9 mouse cellular contexts compared by ENCODE assay signal in the genomic region with DNA sequence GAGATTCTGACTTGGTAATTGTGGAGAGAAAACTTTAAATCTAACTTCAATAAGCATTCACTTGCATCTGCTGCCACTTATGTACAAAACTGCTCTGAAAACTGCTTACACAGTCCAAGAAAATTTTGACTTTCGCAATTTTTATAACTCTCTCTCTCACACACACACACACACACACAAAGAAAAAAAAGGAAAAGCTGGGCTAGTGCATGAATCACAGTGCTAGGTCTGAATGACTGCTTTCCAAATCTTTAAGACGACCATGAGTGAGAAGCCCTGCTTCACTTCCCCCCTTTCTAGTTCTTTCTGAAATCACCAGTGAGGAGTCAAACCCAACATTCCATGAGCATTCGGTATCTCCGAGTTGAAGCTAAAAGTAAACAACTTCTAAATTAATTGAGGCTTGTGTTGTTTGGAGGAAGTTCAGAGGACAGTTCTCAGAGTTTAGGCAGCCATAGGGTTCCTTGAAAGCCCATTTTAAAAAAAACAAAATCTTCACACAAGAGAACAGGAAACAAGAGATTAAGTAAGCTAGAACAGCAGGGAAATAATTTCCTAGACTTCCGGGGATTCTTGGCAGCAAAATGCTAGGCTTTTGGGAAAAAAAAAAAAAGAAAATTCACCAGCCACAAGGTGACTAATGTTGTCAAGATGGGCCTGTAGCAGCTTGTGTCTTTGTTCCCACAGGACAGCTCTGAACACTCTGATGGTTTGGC. TPM values are rescaled to one million over a fixed set of nuclear protein-coding genes. Genes with fewer than 3 reads are reported as not detected.
A peak's percentile ranks its signal among the peaks of the same experiment; 100 is the strongest.
DNase-seq lines count a peak whose midpoint lies in the region; ATAC-seq and TF ChIP-seq lines count a peak whose summit lies in the region.
"Had no signal": no experiment of that assay in that cellular context is flagged by ENCODE, and none has a peak within 500 bp of the region (broad histone marks: within the 10 kb centered on the region; RNA-seq: fewer than 3 reads in every experiment).

No protein-coding gene starts in this region.

- H3ac ChIP-seq in C2C12 (ENCODE audit: control insufficient read depth, insufficient read length, low read depth) = no peak overlapping the region

- H3K36me3 ChIP-seq in kidney, adult 2 months (ENCODE audit: control insufficient read depth, insufficient read depth, low read length) = no peaks in the 10 kb centered on the region
- H3K36me3 ChIP-seq in C2C12 (ENCODE audit: control insufficient read depth, insufficient read depth) = peaks cover 44% of the 10 kb centered on the region
- peaks cover 9% of the 10 kb centered on the region; the same call in 1 of the 2 replicates for H3K36me3 ChIP-seq in heart, embryonic 16.5 days (ENCODE audit: control insufficient read depth, insufficient read depth)

- H3K4me3 ChIP-seq in kidney, adult 2 months (ENCODE audit: insufficient read depth, low read depth, low read length) = no peak overlapping the region
- no peak overlapping the region for H3K4me3 ChIP-seq in C2C12 (ENCODE audit: insufficient read depth, poor library complexity, severe bottlenecking)
- no peak overlapping the region for H3K4me3 ChIP-seq in heart, embryonic 16.5 days (ENCODE audit: low read length)
- H3K4me3 ChIP-seq: liver, embryonic 15.5 days; neural tube, embryonic 12.5 days had no signal

- no peaks in the 10 kb centered on the region for H3K27me3 ChIP-seq in kidney, adult 2 months (replicated peaks; ENCODE audit: control insufficient read depth, insufficient read depth, low read length)
- H3K27me3 ChIP-seq in C2C12 (ENCODE audit: control insufficient read depth, insufficient read depth, insufficient read length) = no peaks in the 10 kb centered on the region
- no peaks in the 10 kb centered on the region for H3K27me3 ChIP-seq in heart, embryonic 16.5 days (ENCODE audit: control insufficient read depth, insufficient read depth, low read length)
- H3K27me3 ChIP-seq: neural tube, embryonic 12.5 days had no signal

- TF ChIP-seq CTCF in kidney, adult 2 months (conservative IDR thresholded peaks at IDR 0.05; ENCODE audit: insufficient read depth, insufficient read length, low read depth, low read length) = no peak
- TF ChIP-seq CTCF in C2C12 (IDR thresholded peaks at IDR 0.05; ENCODE audit: control insufficient read depth, insufficient read depth, insufficient read length) = no peak

- peak overlapping the region; percentile 19; the same call in 1 of the 2 replicates for H3K4me2 ChIP-seq in heart, embryonic 16.5 days (ENCODE audit: low read depth, low read length)
- H3K4me2 ChIP-seq: liver, embryonic 15.5 days; neural tube, embryonic 12.5 days had no signal

- no peaks in the 10 kb centered on the region; the same call in none of the 2 replicates for H3K4me1 ChIP-seq in kidney, adult 2 months (ENCODE audit: control insufficient read depth, insufficient read depth, low read length)
- peaks cover 27% of the 10 kb centered on the region for H3K4me1 ChIP-seq in heart, embryonic 16.5 days (ENCODE audit: control insufficient read depth, insufficient read depth, low read length)

- peak; percentile 65 for DNase-seq in kidney, adult 2 months
- DNase-seq in kidney, postnatal 4 days = no peak
- DNase-seq in 3134 (ENCODE audit: extremely low read depth, insufficient read length, low spot score) = peak; percentile 35
- DNase-seq in neural tube, embryonic 10.5 days (ENCODE audit: extremely low spot score, low spot score) = no peak
- no peak for DNase-seq in thymus, postnatal 4 days

- H3K9ac ChIP-seq in heart, embryonic 16.5 days (ENCODE audit: low read length) = no peak overlapping the region
- H3K9ac ChIP-seq: liver, embryonic 15.5 days; neural tube, embryonic 12.5 days had no signal

- H3K79me3 ChIP-seq in C2C12 (ENCODE audit: low read depth) = peaks cover 51% of the 10 kb centered on the region

- 38% methylated on average over 5 of the region's 5 CpGs for WGBS in kidney, adult 2 months
- WGBS in heart, embryonic 16.5 days = 29% methylated on average over 5 of the region's 5 CpGs

- TF ChIP-seq POLR2A in kidney, adult 2 months (IDR thresholded peaks at IDR 0.05; ENCODE audit: low read depth, low read length) = no peak

- H3K9me3 ChIP-seq in heart, embryonic 16.5 days (replicated peaks; ENCODE audit: control insufficient read depth, low read length) = no peaks in the 10 kb centered on the region
- H3K9me3 ChIP-seq: liver, embryonic 15.5 days; neural tube, embryonic 12.5 days had no signal

- ATAC-seq in heart, embryonic 16.5 days (replicated peaks; ENCODE audit: extremely low read depth, insufficient read depth, low FRiP score) = no peak

- H3K27ac ChIP-seq in kidney, adult 2 months (ENCODE audit: insufficient read depth, low read depth, low read length) = peak overlapping the region; percentile 49; the same call in 1 of the 2 replicates
- H3K27ac ChIP-seq in heart, embryonic 16.5 days (ENCODE audit: low read length) = peak overlapping the region; percentile 15
- H3K27ac ChIP-seq: liver, embryonic 15.5 days; neural tube, embryonic 12.5 days had no signal

- H3K79me2 ChIP-seq in C2C12 (ENCODE audit: control insufficient read depth, insufficient read depth) = peaks cover 59% of the 10 kb centered on the region

TF ChIP-seq in C2C12, 6 proteins besides CTCF, POLR2A, EP300 and RAD21:
- TF ChIP-seq MYOG (IDR thresholded peaks at IDR 0.05; ENCODE audit: control insufficient read depth, extremely low read depth, insufficient read length) (no peak), CEBPB (IDR thresholded peaks at IDR 0.05; ENCODE audit: low read depth) (peak; percentile 21), USF1 (IDR thresholded peaks at IDR 0.05; ENCODE audit: low read depth) (no peak)

RNA-seq across cellular contexts. Expression of a gene that starts 5.9 kb away (rescaled TPM):
- 14.3 and 14.4 TPM in 2 replicates for polyA plus RNA-seq in kidney, adult 2 months (2012; rRNA removed)
- polyA plus RNA-seq in C2C12 (2012; fragmentation: generic; extraction: Trizol) = 51.8 TPM
- 44.9 and 52.4 TPM in 2 replicates for polyA plus RNA-seq in heart, embryonic 16.5 days (2015; fragmentation: Nextera tagmentation; extraction: Ambion mirVana)

Comparison
In these comparisons a context has a peak if more than half of its experiments do, and no peak if none do; other contexts are left out.
1. DNase-seq: peak in kidney, adult 2 months (single experiment) and 3134 (single experiment); none in kidney, postnatal 4 days (0 of 2), neural tube, embryonic 10.5 days (single experiment) and thymus, postnatal 4 days (single experiment).